Mouse (Mus musculus) left cerebral cortex, postnatal 10 days (tissue): ENCODE results near the gene Nkx1-2. TPM values are rescaled to one million over a fixed set of nuclear protein-coding genes. Genes with fewer than 3 reads are reported as not detected.
A peak's percentile ranks its signal among the peaks of the same experiment; 100 is the strongest.

Source experiments
- DNase-seq, 2 experiments: peaks; one replicate each; pipeline ENCODE4 v3.0.0; 2021 to 2022; ENCODE audit warnings: low spot score in 2 of 2, mixed read lengths in 1 of 2; ENCODE audit errors: extremely low spot score in 1 of 2
- intact Hi-C: fragments of 180-260 bp; cut with DNase I; formaldehyde crosslinking; loops from one replicate; pipeline ENCODE4 v1.15.1; 2025
- total RNA-seq, 2 experiments: library from RNA; stranded (reverse); gene quantifications; 2 replicates each; pipeline ENCODE4 v1.2.3; 2021

Nkx1-2 gene
- total RNA-seq, 2 experiments from 2014 or later, result not detected

DNA sequence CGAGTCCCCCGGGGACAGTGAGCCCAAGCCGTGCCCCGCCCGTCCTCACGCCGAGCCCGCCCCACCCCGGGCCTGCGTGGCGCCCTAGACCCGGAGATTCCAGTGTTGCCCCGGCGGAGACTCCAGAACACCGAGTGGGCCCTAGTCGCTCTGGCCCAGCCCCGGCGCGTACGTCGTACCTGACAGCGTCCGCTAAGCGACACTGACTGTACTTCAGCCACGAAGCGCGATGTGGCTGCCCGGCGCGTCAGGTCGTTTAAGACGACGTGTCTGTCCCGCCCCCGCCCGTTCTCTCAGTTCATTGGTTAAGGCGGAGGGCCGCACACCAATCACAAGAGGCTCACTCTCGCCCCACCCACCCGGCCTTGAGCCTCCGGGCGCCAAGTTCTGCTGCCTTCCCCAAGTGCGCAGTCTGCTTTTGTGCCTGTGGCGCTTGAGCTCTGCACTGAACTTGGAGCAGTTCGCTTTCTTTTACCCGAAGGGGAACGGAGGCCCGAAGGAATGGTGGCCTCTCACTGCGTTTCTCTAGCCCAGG is 23.3 kb downstream of the Nkx1-2 start, which contains the start of gene Oat:
Gene Oat, minus strand, starts transcription at position 283 of the 535 bp plus-strand sequence.
- DNase-seq, result peak; percentile 93 to 96
- intact Hi-C loops, result no loop called here

DNA sequence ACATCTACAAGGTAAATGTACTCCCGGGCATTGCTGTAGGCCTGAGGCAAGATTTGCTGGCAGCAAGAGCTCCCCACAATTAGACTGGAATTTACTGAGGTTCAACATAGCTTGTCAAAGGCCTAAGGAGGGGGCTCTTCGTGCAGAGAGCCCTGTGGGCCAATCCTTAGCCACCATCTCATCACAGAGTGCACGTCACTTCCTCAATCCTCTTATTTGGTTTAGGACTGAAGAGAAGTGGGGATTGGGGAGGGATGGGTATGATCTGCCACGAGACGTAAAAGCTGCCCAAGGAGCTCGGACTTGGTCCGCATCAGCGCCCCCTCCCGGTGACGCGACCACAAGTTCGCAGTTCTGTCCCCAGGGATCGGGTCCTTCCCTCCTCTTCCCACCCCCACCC is 23.8 kb downstream of the Nkx1-2 start:
- DNase-seq, result peak; percentile 81 to 89
- intact Hi-C loops, result no loop called here

DNA sequence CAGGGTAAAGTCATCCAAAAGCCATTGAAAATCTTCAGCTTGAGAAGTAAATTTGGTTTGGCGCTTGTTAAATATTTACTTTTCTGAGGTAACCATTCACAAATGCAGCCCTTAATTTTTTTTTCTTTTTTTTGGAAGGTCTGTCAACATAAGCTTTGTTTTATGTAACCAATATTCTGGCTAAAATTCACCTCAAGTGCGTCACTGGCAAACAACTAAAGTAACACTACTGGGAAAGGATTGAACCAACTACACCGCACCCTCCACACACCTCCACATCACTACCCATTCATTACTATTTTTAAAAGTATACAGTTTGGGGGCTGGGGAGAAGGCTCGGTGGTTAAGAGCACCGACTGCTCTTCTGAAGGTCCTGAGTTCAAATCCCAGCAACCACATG is 24.8 kb downstream of the Nkx1-2 start:
- intact Hi-C loops, result no loop called here
- no peak for DNase-seq

DNA sequence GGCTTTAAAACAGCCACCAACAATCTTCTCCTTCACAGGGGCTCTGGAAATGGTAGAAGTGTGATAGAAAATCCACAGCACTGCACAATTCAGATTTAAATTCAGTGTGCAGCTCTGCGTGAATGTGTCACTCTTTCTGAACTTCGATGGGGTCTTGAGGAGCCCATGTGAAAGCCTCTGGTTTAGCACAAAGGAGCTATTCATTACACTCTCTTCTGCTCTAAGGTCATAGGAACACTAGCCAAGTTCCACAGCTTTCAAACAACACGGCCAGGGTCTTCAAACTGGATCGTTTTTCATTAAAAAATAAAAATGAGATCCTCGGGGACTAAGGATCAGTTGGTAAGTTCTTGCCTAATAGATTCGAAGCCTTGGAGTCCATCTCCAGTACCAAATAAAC is 26.2 kb downstream of the Nkx1-2 start:
- no peak for DNase-seq
- intact Hi-C loops, result no loop called here

DNA sequence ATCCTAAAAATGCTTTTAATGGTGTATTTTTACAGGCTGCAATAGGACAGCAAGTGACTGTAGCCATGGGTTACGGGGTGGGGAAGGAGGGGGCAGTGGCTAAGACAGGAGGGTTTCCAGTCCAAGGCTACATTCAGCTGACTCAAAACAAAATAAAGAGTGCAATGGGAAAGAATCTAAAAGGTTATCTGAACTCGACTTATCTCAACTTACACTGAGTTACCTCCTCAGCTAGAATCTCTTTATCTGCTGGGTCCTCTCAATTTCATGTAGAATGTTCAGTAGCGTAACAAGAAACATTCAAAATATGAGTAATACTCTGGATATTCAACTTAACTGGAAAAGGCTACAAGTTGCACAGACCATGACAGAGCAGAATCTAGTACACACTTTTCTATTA is 26.7 kb downstream of the Nkx1-2 start:
- DNase-seq, result no peak
- intact Hi-C loops, result no loop called here

DNA sequence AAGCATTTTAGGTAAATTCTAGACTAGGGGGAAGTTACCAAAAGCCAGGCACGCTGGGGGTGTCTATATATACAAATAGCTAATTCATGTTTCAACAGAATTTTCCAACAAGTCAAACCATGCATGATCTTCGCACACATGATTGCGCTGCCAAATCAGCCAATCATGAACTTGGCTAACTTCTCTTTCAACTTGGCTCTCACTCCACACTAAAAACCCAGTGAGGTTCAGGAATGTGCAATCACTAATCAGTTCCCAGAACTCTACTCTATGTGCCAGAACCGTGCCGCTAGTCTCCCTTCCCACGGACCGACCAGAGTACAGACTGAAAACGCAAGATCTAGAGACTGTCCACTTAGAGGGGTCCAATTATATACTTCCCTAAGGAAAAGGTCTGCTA is 28.0 kb downstream of the Nkx1-2 start:
- DNase-seq, result no peak
- intact Hi-C loops, result no loop called here

DNA sequence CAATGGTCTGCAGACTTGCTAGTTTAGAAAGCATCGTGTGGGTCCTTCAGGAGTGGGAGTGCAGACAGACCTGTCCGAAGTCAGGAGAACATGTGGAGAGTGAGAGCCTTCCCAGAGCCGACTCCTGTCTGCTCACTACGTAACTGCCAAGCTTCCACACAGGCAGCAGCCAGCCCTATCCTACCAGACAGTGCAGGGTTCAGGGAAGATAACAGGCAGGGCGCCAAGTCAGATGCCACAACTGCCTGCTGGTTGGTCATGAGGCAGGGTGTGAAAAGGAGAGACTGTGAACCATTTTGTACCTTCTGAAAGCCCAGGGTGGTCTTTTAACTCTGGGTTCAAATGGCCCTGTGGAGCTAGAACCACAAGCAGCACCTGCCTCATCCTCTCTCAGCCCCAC is 29.4 kb downstream of the Nkx1-2 start:
- intact Hi-C loops, result no loop called here
- no peak for DNase-seq

DNA sequence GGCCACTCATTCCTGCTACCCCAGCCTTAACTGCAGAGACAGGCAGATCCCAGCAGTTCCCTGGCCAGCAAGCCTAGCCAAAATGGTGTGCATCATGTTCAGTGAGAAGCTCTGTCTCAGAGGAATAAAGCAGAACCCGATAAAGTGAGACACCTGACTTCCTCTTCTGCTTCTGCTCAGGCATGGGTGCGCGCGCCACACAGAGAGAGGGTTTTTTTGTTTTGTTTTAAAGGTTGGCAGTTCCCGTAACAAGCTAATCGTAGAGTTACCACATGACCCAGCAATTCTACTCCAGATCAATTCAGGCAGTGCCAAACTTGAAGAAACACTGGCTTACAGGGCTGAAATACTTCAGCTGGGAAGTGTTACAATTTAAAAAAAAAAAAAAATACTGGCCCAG is 30.6 kb downstream of the Nkx1-2 start:
- intact Hi-C loops, result no loop called here
- no peak for DNase-seq

DNA sequence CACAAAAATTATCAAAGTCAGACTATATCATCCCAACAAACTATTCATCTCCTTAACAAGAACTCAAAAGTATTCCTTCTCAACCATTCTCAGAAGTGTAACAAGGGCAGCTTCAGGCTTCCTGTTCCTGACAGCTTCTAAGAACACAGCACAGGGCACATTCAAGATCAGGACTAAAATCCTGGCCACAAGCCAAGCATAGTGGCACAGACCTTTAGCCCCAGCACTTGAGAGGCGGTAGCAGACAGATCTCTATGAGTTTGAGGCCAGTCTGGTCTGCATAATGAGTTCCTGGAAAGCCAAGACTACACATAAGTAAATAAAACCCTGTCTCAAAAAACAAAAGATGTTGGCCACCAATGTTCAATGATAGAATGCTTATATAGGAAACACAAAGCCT is 33.6 kb downstream of the Nkx1-2 start:
- no peak for DNase-seq
- intact Hi-C loops, result no loop called here

DNA sequence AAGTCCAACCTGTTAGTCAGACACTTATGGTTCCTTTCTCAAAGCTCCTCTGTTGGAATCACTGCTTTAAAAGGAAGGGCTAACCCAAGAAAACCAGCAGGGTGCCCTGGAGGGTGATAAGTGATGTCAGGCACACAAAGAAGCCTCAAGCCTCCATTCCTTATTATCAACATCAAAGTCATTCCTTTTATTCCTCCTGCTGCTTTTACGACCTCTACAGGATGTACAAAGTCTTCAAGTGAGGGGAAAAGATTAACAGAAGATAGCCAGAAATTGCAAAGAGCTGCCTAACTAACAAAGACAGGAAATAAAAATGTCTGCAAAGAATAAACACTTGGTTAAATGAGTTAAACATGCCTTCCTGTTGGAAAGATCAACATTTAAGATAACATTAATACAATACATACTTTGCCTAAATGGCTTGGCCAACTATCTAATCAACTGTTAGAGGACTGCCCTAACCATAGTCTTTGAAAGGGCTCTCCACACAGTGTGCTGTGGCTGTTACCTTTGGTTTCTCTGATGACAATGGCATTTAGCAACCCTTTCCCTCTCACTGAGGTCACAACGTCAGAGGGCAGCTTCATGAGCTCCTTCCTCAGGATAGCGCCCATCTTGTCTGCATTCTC is 40.2 kb downstream of the Nkx1-2 start:
- intact Hi-C loops, result no loop called here
- DNase-seq, result no peak

DNA sequence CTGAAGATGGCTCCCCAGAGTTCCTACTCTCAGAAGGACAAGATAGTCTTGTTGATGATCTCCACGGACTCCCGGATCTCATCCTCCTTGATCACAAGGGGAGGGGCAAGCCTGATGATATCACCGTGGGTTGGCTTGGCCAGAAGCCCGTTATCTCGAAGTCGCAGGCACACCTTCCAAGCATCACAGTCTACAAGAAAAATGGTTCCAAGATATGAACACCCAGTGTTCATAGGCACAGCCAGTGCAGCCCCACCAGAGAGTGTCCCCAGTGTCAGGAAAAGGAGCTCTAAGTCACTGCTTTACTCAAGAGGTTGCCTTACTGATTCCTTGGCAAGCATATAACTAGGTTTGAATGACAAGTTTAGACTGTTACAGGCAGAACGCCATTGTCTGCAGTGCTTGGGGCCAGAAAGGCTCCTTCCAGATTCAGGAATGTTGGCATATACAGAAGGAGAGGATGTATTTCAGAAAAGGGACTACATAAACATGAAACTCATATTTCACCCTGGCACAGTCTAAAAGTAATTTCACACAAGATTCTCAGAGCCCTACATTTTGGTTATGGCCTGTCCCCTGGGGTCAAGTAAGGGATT is 41.2 kb downstream of the Nkx1-2 start:
- intact Hi-C loops, result no loop called here
- DNase-seq, result no peak

DNA sequence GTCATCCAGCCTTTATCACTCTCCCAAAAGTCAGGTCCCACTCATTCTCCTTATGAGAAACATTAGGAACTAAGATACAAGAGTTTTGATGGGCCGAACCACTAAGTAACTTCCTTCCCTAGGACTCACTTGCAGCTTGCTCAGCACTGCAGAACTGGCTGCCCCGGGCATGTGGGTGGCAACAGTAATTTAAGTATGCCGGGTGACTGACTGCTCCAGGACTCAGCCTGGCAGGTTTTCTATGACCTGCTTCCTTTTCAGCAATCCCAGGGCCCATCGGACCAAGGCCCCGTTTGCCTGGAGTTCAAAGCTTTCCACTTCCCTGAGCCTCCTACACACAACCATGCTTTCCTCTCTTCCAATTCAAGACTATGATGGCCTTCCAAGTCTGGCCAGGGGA is 42.9 kb downstream of the Nkx1-2 start:
- intact Hi-C loops, result no loop called here
- DNase-seq, result no peak

DNA sequence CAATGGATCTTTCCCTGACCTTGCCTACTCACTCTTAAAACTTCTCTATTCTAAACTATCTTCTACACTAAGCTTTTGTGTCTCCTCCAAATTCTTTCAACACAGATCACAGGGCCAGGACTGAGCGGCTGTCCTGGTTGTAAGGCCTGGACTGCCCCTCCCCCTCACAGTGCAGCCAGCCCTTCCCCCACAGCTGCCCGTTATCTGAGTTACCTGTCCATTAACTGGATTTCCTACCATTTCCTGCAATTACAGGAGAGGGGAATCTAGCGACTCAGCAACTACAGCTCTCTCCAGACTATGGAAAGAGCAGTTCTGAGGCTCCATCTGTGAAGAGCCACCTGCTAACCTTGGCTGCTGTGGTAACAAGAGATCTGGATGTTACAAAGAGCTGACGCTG is 43.5 kb downstream of the Nkx1-2 start:
- intact Hi-C loops, result no loop called here
- no peak for DNase-seq

DNA sequence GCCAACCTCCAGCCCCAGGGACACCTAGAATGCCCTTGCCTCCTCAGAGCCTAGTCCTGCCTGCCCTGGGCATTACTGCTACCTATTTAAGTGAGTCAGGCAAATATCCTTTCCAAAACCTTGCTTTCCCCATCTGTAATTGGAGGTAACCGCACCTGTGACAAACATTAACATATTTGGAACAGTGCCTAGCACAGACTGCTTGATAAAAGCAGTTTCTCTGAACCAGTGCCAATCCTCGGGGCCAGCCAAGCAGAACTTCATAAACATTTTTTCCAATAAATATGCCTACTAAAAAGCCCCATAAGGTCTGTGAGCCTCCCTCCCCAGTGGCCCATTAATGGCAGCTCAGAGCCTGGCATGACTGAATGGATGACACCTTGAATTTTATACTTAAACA is 45.3 kb downstream of the Nkx1-2 start:
- intact Hi-C loops, result loop anchor here (5.0 kb wide), 1 partner anchor 237 kb away; the partner anchor contains the start of gene Chst15

DNA sequence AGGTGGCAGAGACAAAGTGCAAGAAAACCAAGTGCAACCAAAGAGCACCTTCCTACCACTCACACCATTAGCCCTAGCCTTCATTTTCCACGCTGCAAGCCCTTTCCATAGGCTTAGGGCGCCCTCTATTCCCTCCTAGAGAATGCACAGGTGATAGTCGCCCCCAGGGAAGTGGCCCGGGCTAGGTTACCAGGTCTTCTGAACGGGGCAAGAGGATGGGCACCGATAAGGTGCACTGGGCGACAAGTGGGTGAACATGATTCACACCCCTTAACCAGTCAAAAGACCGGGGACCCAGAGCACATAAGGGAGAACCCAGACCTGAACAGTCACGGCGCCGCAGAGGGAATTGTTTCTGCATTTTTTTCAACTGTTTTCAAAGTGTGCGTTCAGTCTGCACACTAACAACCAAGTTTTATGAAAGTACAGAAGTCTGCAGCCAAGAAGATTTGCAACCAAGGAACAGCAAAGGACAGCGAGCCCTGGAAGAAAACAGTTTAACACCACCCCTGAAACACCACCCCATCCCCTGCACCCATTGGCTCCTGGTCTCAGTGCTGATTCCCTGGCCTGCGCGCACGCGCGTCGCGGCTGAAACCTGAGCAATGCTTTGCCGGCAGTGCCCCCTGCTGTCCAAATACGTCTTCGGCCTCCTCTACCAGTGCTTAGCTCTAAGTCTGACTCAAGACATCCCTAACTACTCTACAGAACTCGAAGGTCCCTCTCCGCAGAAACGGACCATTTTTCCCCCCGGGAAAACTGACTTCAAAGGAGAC is 47.9 kb downstream of the Nkx1-2 start:
- intact Hi-C loops, result loop anchor here (1.0 to 5.0 kb wide), 3 partner anchors 234 to 653 kb away; partner anchors contain the start of gene Chst15
- DNase-seq, result peak; percentile 95

More for the DNA sequence above, 45.3 kb downstream of the Nkx1-2 start:
- DNase-seq, result no peak

DNA sequence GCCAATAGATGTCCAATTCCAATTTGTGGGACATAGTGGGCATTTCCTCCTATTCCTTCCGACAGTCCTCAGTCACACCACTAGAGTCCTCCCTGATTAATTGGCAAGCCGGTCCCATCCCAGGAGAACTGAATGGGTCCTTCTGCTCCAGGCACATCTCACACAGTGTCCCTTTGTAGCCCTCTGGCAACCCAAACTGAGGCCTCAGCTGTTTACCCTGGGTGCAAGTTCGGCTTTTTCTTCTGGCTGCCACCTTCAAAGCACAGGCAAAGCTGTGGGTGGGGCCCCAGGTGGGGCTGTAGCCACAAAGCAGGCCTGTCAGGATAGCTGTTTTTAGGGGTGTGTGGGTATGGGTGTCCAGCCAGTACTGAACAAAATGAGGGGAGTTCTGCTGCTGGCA is 52.3 kb downstream of the Nkx1-2 start:
- intact Hi-C loops, result no loop called here
- no peak for DNase-seq
